29 mouse cellular contexts compared by ENCODE assay signal in the genomic region with DNA sequence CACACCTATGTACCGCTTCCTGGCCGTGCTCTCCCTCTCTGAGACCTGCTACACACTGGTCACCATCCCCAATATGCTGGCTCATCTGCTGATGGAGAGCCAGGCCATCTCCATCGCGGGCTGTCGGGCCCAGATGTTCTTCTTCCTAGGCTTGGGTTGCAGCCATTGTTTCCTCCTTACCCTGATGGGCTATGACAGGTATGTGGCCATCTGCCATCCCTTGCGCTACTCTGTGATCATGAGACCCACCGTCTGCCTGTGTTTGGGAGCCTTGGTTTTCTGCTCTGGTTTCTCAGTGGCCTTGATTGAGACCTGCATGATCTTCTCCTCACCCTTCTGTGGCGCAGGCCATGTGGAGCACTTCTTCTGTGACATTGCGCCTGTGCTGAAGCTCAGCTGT. TPM values are rescaled to one million over a fixed set of nuclear protein-coding genes. Genes with fewer than 3 reads are reported as not detected.
A peak's percentile ranks its signal among the peaks of the same experiment; 100 is the strongest.
DNase-seq lines count a peak whose midpoint lies in the region; ATAC-seq lines count a peak whose summit lies in the region.
"Had no signal": no experiment of that assay in that cellular context is flagged by ENCODE, and none has a peak within 500 bp of the region (broad histone marks: within the 10 kb centered on the region; RNA-seq: fewer than 3 reads in every experiment).

No protein-coding gene starts in this region.

- DNase-seq in cerebellum, postnatal 14 days: peak; percentile 48 to 77
- no peak for DNase-seq in cerebellum, adult 8-10 months
- no peak for DNase-seq in hindbrain, embryonic 14.5 days (ENCODE audit: low spot score)
- peak; percentile 1 for DNase-seq in lung, postnatal 14 days
- DNase-seq in lung, postnatal 36 days: no peak
- no peak for DNase-seq in c-Kit-positive CD71-positive TER-119-positive erythroid progenitor cells, embryonic 14.5 days (ENCODE audit: low spot score)
- DNase-seq: cerebellum, adult 9-10 months; gastrocnemius, postnatal 25 days; layer of hippocampus, postnatal 36 days; right cerebral cortex, postnatal 14 days had no signal

- H3K9ac ChIP-seq in hindbrain, embryonic 15.5 days: no peak overlapping the region
- no peak overlapping the region for H3K9ac ChIP-seq in hindbrain, embryonic 14.5 days
- H3K9ac ChIP-seq: embryonic facial prominence, embryonic 12.5 days; heart, embryonic 13.5 days; hindbrain, embryonic 13.5 days; kidney, embryonic 15.5 days; limb, embryonic 15.5 days; liver, embryonic 15.5 days; midbrain, embryonic 13.5 days; neural tube, embryonic 15.5 days had no signal

- H3K4me2 ChIP-seq in hindbrain, embryonic 15.5 days: no peak overlapping the region
- H3K4me2 ChIP-seq in hindbrain, embryonic 14.5 days (replicated peaks): no peak overlapping the region
- H3K4me2 ChIP-seq: embryonic facial prominence, embryonic 12.5 days; heart, embryonic 13.5 days; hindbrain, embryonic 13.5 days; kidney, embryonic 15.5 days; limb, embryonic 15.5 days; liver, embryonic 15.5 days; midbrain, embryonic 13.5 days; neural tube, embryonic 15.5 days had no signal

- no peaks in the 10 kb centered on the region for H3K36me3 ChIP-seq in hindbrain, embryonic 15.5 days
- H3K36me3 ChIP-seq in hindbrain, embryonic 14.5 days (replicated peaks; ENCODE audit: control insufficient read depth, insufficient read depth): no peaks in the 10 kb centered on the region
- H3K36me3 ChIP-seq: embryonic facial prominence, embryonic 12.5 days; G1E; heart, embryonic 13.5 days; hindbrain, embryonic 13.5 days; kidney, embryonic 15.5 days; limb, embryonic 15.5 days; liver, embryonic 15.5 days; midbrain, embryonic 13.5 days; neural tube, embryonic 15.5 days had no signal

- no peak overlapping the region for H3K27ac ChIP-seq in hindbrain, embryonic 15.5 days (replicated peaks)
- H3K27ac ChIP-seq in hindbrain, embryonic 14.5 days: no peak overlapping the region
- H3K27ac ChIP-seq: embryonic facial prominence, embryonic 12.5 days; heart, embryonic 13.5 days; hindbrain, embryonic 13.5 days; kidney, embryonic 15.5 days; layer of hippocampus, adult 2 months; limb, embryonic 15.5 days; liver, embryonic 15.5 days; midbrain, embryonic 13.5 days; neural tube, embryonic 15.5 days had no signal

- 85% methylated on average over 9 of the region's 9 CpGs for WGBS in hindbrain, embryonic 15.5 days
- 90% methylated on average over 9 of the region's 9 CpGs for WGBS in hindbrain, embryonic 14.5 days

- H3K4me3 ChIP-seq in hindbrain, embryonic 15.5 days: no peak overlapping the region
- H3K4me3 ChIP-seq in hindbrain, embryonic 14.5 days (replicated peaks; ENCODE audit: low read length): no peak overlapping the region
- H3K4me3 ChIP-seq: embryonic facial prominence, embryonic 12.5 days; erythroblast, embryonic 14.5 days; heart, embryonic 13.5 days; hindbrain, embryonic 13.5 days; kidney, embryonic 15.5 days; layer of hippocampus, adult 2 months; limb, embryonic 15.5 days; liver, embryonic 15.5 days; midbrain, embryonic 13.5 days; myocyte; neural tube, embryonic 15.5 days had no signal

- ATAC-seq in hindbrain, embryonic 15.5 days (ENCODE audit: low FRiP score, low read depth): 0 out of 2 replicates have a peak, but pooled peaks have one; percentile 42
- no peak for ATAC-seq in hindbrain, embryonic 14.5 days (ENCODE audit: low FRiP score)
- ATAC-seq in megakaryocyte-erythroid progenitor cell, adult 5-6 weeks (replicated peaks; ENCODE audit: low FRiP score, low TSS enrichment, poor library complexity, severe bottlenecking): 0 out of 2 replicates have a peak, but pooled peaks have one; percentile 39
- ATAC-seq: forebrain, embryonic 16.5 days; intestine, embryonic 16.5 days; lung, postnatal 0 days; midbrain, embryonic 13.5 days had no signal

- no peaks in the 10 kb centered on the region for H3K4me1 ChIP-seq in hindbrain, embryonic 15.5 days (replicated peaks)
- H3K4me1 ChIP-seq in hindbrain, embryonic 14.5 days (replicated peaks; ENCODE audit: control insufficient read depth, insufficient read depth, low read length): no peaks in the 10 kb centered on the region
- H3K4me1 ChIP-seq: embryonic facial prominence, embryonic 12.5 days; heart, embryonic 13.5 days; hindbrain, embryonic 13.5 days; kidney, embryonic 15.5 days; limb, embryonic 15.5 days; liver, embryonic 15.5 days; midbrain, embryonic 13.5 days; neural tube, embryonic 15.5 days had no signal

- no peaks in the 10 kb centered on the region for H3K9me3 ChIP-seq in hindbrain, embryonic 15.5 days
- no peaks in the 10 kb centered on the region for H3K9me3 ChIP-seq in hindbrain, embryonic 14.5 days (ENCODE audit: control insufficient read depth, low read length)
- H3K9me3 ChIP-seq: embryonic facial prominence, embryonic 12.5 days; G1E; heart, embryonic 13.5 days; hindbrain, embryonic 13.5 days; kidney, embryonic 15.5 days; limb, embryonic 15.5 days; liver, embryonic 15.5 days; midbrain, embryonic 13.5 days; neural tube, embryonic 15.5 days had no signal

- H3K27me3 ChIP-seq in hindbrain, embryonic 15.5 days: no peaks in the 10 kb centered on the region
- H3K27me3 ChIP-seq in hindbrain, embryonic 14.5 days (ENCODE audit: control insufficient read depth, insufficient read depth, low read length): no peaks in the 10 kb centered on the region
- H3K27me3 ChIP-seq: embryonic facial prominence, embryonic 12.5 days; heart, embryonic 13.5 days; hindbrain, embryonic 13.5 days; kidney, embryonic 15.5 days; limb, embryonic 15.5 days; liver, embryonic 15.5 days; midbrain, embryonic 13.5 days; neural tube, embryonic 15.5 days had no signal

RNA-seq across cellular contexts. Expression of a gene that starts 2.6 kb away (rescaled TPM):
- polyA plus RNA-seq in hindbrain, embryonic 15.5 days (2015; fragmentation: Nextera tagmentation; extraction: Ambion mirVana): not detected in 2 replicates
- polyA plus RNA-seq in hindbrain, embryonic 14.5 days (2014; fragmentation: Nextera tagmentation; extraction: Ambion mirVana): not detected in 2 replicates
- not detected in 2 replicates for total RNA-seq in megakaryocyte-erythroid progenitor cell, adult 5-6 weeks (2014; fragmentation: Nextera tagmentation)
- not detected in 2 replicates for total RNA-seq in megakaryocyte-erythroid progenitor cell, adult 5-6 weeks (2017)
- total RNA-seq: adrenal gland, postnatal 25 days; G1E; gastrocnemius, postnatal 25 days; layer of hippocampus, adult 2 months; layer of hippocampus, postnatal 36 days; left cerebral cortex, postnatal 25 days had no signal
- polyA plus RNA-seq: embryonic facial prominence, embryonic 12.5 days; erythroblast, embryonic 14.5 days; forebrain, embryonic 16.5 days; G1E; heart, embryonic 13.5 days; hindbrain, embryonic 13.5 days; intestine, embryonic 16.5 days; kidney, embryonic 15.5 days; limb, embryonic 15.5 days; liver, embryonic 15.5 days; lung, postnatal 0 days; midbrain, embryonic 13.5 days; myocyte; neural tube, embryonic 15.5 days had no signal

RNA-seq across cellular contexts. Expression of a gene that starts 54.4 kb away (rescaled TPM):
- polyA plus RNA-seq in hindbrain, embryonic 15.5 days (2015; fragmentation: Nextera tagmentation; extraction: Ambion mirVana): 65.0 and 69.9 TPM in 2 replicates
- polyA plus RNA-seq in hindbrain, embryonic 14.5 days (2014; fragmentation: Nextera tagmentation; extraction: Ambion mirVana): 42.7 and 46.0 TPM in 2 replicates
- 64.4 and 85.5 TPM in 2 replicates for total RNA-seq in megakaryocyte-erythroid progenitor cell, adult 5-6 weeks (2014; fragmentation: Nextera tagmentation)
- total RNA-seq in megakaryocyte-erythroid progenitor cell, adult 5-6 weeks (2017): 10.2 and 38.3 TPM in 2 replicates

RNA-seq across cellular contexts. Expression of a gene that starts 55.0 kb away (rescaled TPM):
- polyA plus RNA-seq in hindbrain, embryonic 15.5 days (2015; fragmentation: Nextera tagmentation; extraction: Ambion mirVana): 46.5 and 49.8 TPM in 2 replicates
- polyA plus RNA-seq in hindbrain, embryonic 14.5 days (2014; fragmentation: Nextera tagmentation; extraction: Ambion mirVana): 30.0 and 32.9 TPM in 2 replicates
- 19.2 and 20.1 TPM in 2 replicates for total RNA-seq in megakaryocyte-erythroid progenitor cell, adult 5-6 weeks (2014; fragmentation: Nextera tagmentation)
- 8.5 and 16.1 TPM in 2 replicates for total RNA-seq in megakaryocyte-erythroid progenitor cell, adult 5-6 weeks (2017)

Comparison
In these comparisons a context has a peak if more than half of its experiments do, and no peak if none do; other contexts are left out.
1. DNase-seq: peak in cerebellum, postnatal 14 days (2 of 2) and lung, postnatal 14 days (single experiment); none in cerebellum, adult 8-10 months (single experiment), hindbrain, embryonic 14.5 days (single experiment), lung, postnatal 36 days (single experiment) and c-Kit-positive CD71-positive TER-119-positive erythroid progenitor cells, embryonic 14.5 days (single experiment).